Comparison of ENCODE assay signal across 8 mouse cellular contexts in genomic region chr5:24364508-24364907, GRCm38 (mm10). TPM values are rescaled to one million over a fixed set of nuclear protein-coding genes. Genes with fewer than 3 reads are reported as not detected.
DNase-seq lines count a peak whose midpoint lies in the region; ATAC-seq and TF ChIP-seq lines count a peak whose summit lies in the region.

Nos3 (plus strand) TSS chr5:24364810.

- DNase-seq in left cerebral cortex, adult 2 months (ENCODE audit: extremely low spot score in 1 of 2, low spot score in 2 of 2), result no peak
- DNase-seq in left cerebral cortex, adult 9 months (ENCODE audit: low spot score in 2 of 2), result no peak
- DNase-seq in heart, adult 18-20 months, result peak; percentile 75 to 92
- peak; percentile 54 for DNase-seq in kidney, adult 18-20 months
- DNase-seq in cerebellum, adult 11 months, result no peak
- no peak for DNase-seq in thymus, adult 18-20 months

- H3K9ac ChIP-seq in lung, embryonic 16.5 days (ENCODE audit: low read length), result peak within 1 kb of the TSS; percentile 55
- no peak within 1 kb of the TSS for H3K9ac ChIP-seq in forebrain, embryonic 16.5 days (replicated peaks; ENCODE audit: low read depth, low read length)

- WGBS in lung, embryonic 16.5 days, result 50% methylated on average over 12 of the region's 12 CpGs
- 27% methylated on average over 12 of the region's 12 CpGs for WGBS in forebrain, embryonic 16.5 days

- H3K36me3 ChIP-seq in lung, embryonic 16.5 days (ENCODE audit: control insufficient read depth, insufficient read depth, low read length), result no peaks in the 10 kb centered on the region
- H3K36me3 ChIP-seq in forebrain, embryonic 16.5 days (ENCODE audit: control insufficient read depth, insufficient read depth), result no peaks in the 10 kb centered on the region

- intact Hi-C loops in left cerebral cortex, adult 2 months (cut with DNase I), result loop anchor here (5.0 kb wide), 1 partner anchor 197 kb away; no protein-coding TSS in a partner anchor

- no peaks in the 10 kb centered on the region for H3K27me3 ChIP-seq in lung, embryonic 16.5 days (ENCODE audit: control insufficient read depth, insufficient read depth, low read depth, low read length)
- H3K27me3 ChIP-seq in forebrain, embryonic 16.5 days (replicated peaks; ENCODE audit: control insufficient read depth, insufficient read depth, low read length), result no peaks in the 10 kb centered on the region

- no peak for TF ChIP-seq CTCF in left cerebral cortex, adult 2 months (IDR thresholded peaks at IDR 0.05)

- H3K4me1 ChIP-seq in lung, embryonic 16.5 days (replicated peaks; ENCODE audit: control insufficient read depth, insufficient read depth, low read length), result peaks cover 2% of the 10 kb centered on the region; the same call in 1 of the 2 replicates
- no peaks in the 10 kb centered on the region for H3K4me1 ChIP-seq in forebrain, embryonic 16.5 days (replicated peaks; ENCODE audit: control insufficient read depth, insufficient read depth, low read length)

- peak; percentile 56 for ATAC-seq in lung, embryonic 16.5 days (ENCODE audit: low read depth)
- no peak for ATAC-seq in forebrain, embryonic 16.5 days

- H3K4me3 ChIP-seq in left cerebral cortex, adult 2 months, result peak within 1 kb of the TSS; percentile 34
- peak within 1 kb of the TSS; percentile 38 for H3K4me3 ChIP-seq in lung, embryonic 16.5 days (ENCODE audit: low read length)
- no peak within 1 kb of the TSS for H3K4me3 ChIP-seq in forebrain, embryonic 16.5 days (replicated peaks; ENCODE audit: low read length)

- peak within 1 kb of the TSS; percentile 45 for H3K4me2 ChIP-seq in lung, embryonic 16.5 days (ENCODE audit: low read depth, low read length)
- no peak within 1 kb of the TSS for H3K4me2 ChIP-seq in forebrain, embryonic 16.5 days (ENCODE audit: low read length)

- no peaks in the 10 kb centered on the region for H3K9me3 ChIP-seq in lung, embryonic 16.5 days (ENCODE audit: control insufficient read depth, low read length)
- H3K9me3 ChIP-seq in forebrain, embryonic 16.5 days (ENCODE audit: control insufficient read depth, low read length), result no peaks in the 10 kb centered on the region

- H3K27ac ChIP-seq in left cerebral cortex, adult 2 months, result peak within 1 kb of the TSS; percentile 58; the same call in 1 of the 2 replicates
- peak within 1 kb of the TSS; percentile 64 for H3K27ac ChIP-seq in lung, embryonic 16.5 days (ENCODE audit: low read length)
- no peak within 1 kb of the TSS for H3K27ac ChIP-seq in forebrain, embryonic 16.5 days (ENCODE audit: low read length)

RNA-seq across cellular contexts. Expression of gene Nos3, which starts in this region (rescaled TPM):
- total RNA-seq in left cerebral cortex, adult 2 months (2021), result 1 to 10 TPM; 8.8 to 9.3 TPM
- total RNA-seq in heart, adult 18-20 months (2021), result 10 to 100 TPM; 21.8 to 22.6 TPM
- polyA plus RNA-seq in lung, embryonic 16.5 days (2015; fragmentation: Nextera tagmentation; extraction: Ambion mirVana), result 18.9 and 19.8 TPM in 2 replicates
- 7.5 and 9.9 TPM in 2 replicates for polyA plus RNA-seq in forebrain, embryonic 16.5 days (2015; fragmentation: Nextera tagmentation; extraction: Ambion mirVana)

Comparison
In these comparisons a context has a peak if more than half of its experiments do, and no peak if none do; other contexts are left out.
1. DNase-seq: peak in heart, adult 18-20 months (2 of 2) and kidney, adult 18-20 months (single experiment); none in left cerebral cortex, adult 2 months (0 of 2), left cerebral cortex, adult 9 months (0 of 2), cerebellum, adult 11 months (single experiment) and thymus, adult 18-20 months (0 of 2).